Mouse (Mus musculus) limb, embryonic 13.5 days (tissue): ENCODE data around the gene Dcdc2a. TPM values are rescaled to one million over a fixed set of nuclear protein-coding genes. Genes with fewer than 3 reads are reported as not detected.

Experiments used
- ATAC-seq: fragments of 200-750 bp; cut with Nextera tagmentation; 2 replicates; pipeline ENCODE4 v1.8.0; 2017; ENCODE audit warnings: low read depth, moderate number of reproducible peaks, moderate TSS enrichment; ENCODE audit not compliant: low FRiP score
- H3K27ac ChIP-seq: fragments of 300-500 bp; sonication (generic); 2 replicates; pipeline ENCODE4 v1.5.1; 2015; ENCODE audit warnings: inconsistent platforms, mild to moderate bottlenecking, moderate library complexity
- H3K27me3 ChIP-seq: fragments of 300-500 bp; sonication (generic); 2 replicates; pipeline ENCODE4 v1.6.1; 2015; ENCODE audit warnings: mild to moderate bottlenecking, inconsistent platforms
- H3K36me3 ChIP-seq: fragments of 300-500 bp; sonication (generic); 2 replicates; pipeline ENCODE4 v1.6.1; 2015; ENCODE audit warnings: inconsistent platforms, mild to moderate bottlenecking, moderate library complexity
- H3K4me1 ChIP-seq: fragments of 300-500 bp; sonication (generic); 2 replicates; pipeline ENCODE4 v1.6.1; 2015; ENCODE audit warnings: inconsistent platforms
- H3K4me2 ChIP-seq: fragments of 300-500 bp; sonication (generic); replicated peaks from 2 replicates; pipeline ENCODE4 v1.6.1; 2015; ENCODE audit warnings: inconsistent platforms, mild to moderate bottlenecking, moderate library complexity
- H3K4me3 ChIP-seq: fragments of 300-500 bp; sonication (generic); 2 replicates; pipeline ENCODE4 v1.5.1; 2015; ENCODE audit warnings: moderate library complexity, mild to moderate bottlenecking, inconsistent platforms
- H3K9ac ChIP-seq: fragments of 300-500 bp; sonication (generic); 2 replicates; pipeline ENCODE4 v1.6.1; 2015; ENCODE audit warnings: mild to moderate bottlenecking, inconsistent platforms
- H3K9me3 ChIP-seq: fragments of 300-500 bp; sonication (generic); 2 replicates; pipeline ENCODE4 v1.6.1; 2016; ENCODE audit warnings: inconsistent platforms
- WGBS: fragments of 180-500 bp; shearing (Covaris S2); methylation state at CpG from one replicate; pipeline ENCODE4 v1.1.7; 2015; 5-methylcytosine and 5-hydroxymethylcytosine counted together
- polyA plus RNA-seq: library from polyadenylated mRNA; unstranded; fragments of >200 nt; fragmentation: Nextera tagmentation; extraction: Ambion mirVana; gene quantifications from 2 replicates; pipeline ENCODE4 v1.2.1, GENCODE M21; 2015

The Dcdc2a gene
- polyA plus RNA-seq, 1 experiment from 2014 or later, result 2.0 TPM

DNA sequence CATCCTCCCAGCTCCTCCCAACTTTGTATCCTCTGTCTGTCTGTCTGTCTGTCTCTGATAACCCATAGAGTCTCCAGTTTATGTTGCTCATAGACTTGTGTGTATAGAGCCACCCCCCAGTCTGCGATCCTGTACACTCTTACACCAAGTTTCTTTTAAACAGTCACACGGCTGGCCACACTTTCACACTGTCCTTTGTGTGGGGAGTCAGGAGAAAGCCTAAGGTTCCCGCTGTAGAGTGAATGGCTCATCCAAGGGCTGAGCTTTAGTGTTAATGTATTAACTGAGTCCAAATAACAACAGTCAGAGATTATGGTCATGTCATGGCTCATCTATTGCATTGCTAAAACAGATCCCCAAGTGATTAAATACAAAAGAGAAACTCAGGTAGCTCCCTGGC lies 87.3 kb downstream of the Dcdc2a start:
- Histone ChIP-seq H3K4me3 (no peak overlapping the region), H3K9ac (no peak overlapping the region), H3K9me3 (0 out of 2 replicates have a peak, but pooled peaks cover 3% of the 10 kb centered on the region), H3K27ac (no peak overlapping the region), H3K36me3 (no peaks in the 10 kb centered on the region), H3K4me2 (no peak overlapping the region), H3K4me1 (no peaks in the 10 kb centered on the region), H3K27me3 (no peaks in the 10 kb centered on the region)
- 93% methylated on average over 3 of the region's 3 CpGs for WGBS
- ATAC-seq, result no peak

DNA sequence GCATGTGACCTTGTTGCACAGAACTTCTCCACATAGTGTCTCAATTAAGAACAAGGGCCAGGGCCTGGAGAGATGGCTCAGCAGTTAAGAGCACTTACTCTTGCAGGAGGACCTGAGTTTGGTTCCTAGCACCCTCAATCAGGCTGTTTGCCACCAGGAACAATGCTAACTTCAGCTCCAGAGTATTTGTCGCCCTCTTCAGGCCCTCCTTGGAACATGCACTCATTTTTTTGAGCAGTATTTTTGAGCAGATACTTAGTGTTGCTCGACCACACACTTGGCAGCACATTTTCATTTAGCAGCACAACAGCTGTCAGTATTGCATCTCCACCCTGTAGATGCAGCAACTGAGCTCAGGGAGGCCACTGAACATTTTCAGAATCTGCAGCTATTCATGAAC lies 88.3 kb downstream of the Dcdc2a start:
- Histone ChIP-seq H3K27me3 (no peaks in the 10 kb centered on the region), H3K4me3 (no peak overlapping the region), H3K36me3 (no peaks in the 10 kb centered on the region), H3K4me2 (no peak overlapping the region), H3K4me1 (no peaks in the 10 kb centered on the region), H3K27ac (no peak overlapping the region), H3K9me3 (0 out of 2 replicates have a peak, but pooled peaks cover 3% of the 10 kb centered on the region), H3K9ac (no peak overlapping the region)
- no peak for ATAC-seq
- WGBS, result 72% methylated on average over 2 of the region's 2 CpGs

DNA sequence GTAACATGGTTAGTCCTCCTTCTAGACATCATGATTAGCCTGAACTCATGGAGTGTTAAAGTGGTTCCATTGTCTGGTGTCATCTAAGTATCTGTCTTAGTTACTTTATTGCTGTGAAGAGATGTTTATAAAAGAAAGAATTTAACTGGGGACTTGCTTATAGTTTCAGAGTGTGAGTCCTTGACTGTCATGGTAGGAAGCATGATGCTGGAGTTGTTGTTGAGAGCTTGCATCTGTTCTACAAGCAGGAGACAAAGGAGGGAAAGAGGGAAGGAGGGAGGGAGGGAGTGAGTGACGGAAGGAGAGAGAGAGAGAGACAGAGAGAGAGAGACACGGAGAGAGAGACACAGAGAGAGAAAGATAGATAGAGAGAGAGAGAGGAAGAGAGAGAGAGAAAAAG lies 90.4 kb downstream of the Dcdc2a start:
- Histone ChIP-seq H3K36me3 (no peaks in the 10 kb centered on the region), H3K27me3 (no peaks in the 10 kb centered on the region), H3K9me3 (0 out of 2 replicates have a peak, but pooled peaks cover 3% of the 10 kb centered on the region), H3K4me1 (no peaks in the 10 kb centered on the region), H3K27ac (no peak overlapping the region), H3K4me3 (no peak overlapping the region), H3K4me2 (no peak overlapping the region), H3K9ac (no peak overlapping the region)
- ATAC-seq, result no peak
- WGBS, result 77% methylated on average over 2 of the region's 2 CpGs

DNA sequence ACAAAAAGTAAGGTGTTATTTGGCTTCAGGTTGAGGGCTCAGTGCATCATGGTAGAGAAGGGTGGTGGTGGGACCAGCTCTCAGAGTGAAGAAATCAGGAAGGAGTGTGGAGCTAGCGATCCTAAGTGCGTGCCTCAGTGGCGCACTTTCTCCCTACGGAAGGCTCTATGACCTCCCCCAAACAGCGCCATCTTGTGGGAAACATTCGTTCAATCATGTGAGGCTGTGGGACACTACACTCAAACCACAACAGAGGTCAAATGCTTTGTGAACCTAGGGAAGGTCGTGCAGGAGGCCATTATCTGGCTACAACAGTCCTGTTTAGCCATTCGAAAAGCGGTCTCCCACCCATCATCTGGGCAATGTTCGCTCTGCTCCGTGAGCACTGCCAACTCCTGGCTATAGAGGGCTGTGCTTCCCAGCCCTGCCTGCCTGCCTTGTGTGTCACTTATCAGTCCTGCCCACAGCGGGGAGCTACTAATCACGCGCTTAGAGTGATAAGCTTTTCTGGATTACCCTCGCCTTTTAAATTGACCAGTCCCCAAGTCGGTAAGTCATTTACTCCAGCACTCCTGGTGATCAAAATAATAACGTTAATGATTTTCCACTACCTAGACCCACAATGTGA lies 94.5 kb downstream of the Dcdc2a start:
- no peak for ATAC-seq
- Histone ChIP-seq H3K9me3 (no peaks in the 10 kb centered on the region), H3K4me2 (no peak overlapping the region), H3K9ac (no peak overlapping the region), H3K4me1 (no peaks in the 10 kb centered on the region), H3K4me3 (no peak overlapping the region), H3K36me3 (no peaks in the 10 kb centered on the region), H3K27me3 (no peaks in the 10 kb centered on the region), H3K27ac (no peak overlapping the region)
- WGBS, result 35% methylated on average over 17 of the region's 17 CpGs

DNA sequence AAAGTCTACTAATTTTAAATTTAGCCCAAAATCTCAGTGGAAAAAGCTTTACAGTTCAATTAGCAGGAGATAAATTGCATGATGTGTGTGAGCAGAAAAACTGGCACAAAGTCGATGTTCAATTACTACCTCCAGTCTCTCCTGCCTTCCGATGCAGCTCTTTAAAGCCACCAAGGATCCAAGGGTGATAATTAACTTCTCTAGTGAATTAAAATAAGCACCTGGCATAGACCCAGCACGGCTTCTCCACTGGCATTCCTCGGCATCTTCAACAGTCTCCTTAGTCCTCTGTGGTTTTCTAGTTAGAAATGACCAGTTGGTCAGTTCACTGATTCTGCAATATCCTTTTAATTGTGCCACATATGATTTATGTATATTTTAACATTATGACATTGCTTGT lies 95.1 kb downstream of the Dcdc2a start:
- Histone ChIP-seq H3K36me3 (no peaks in the 10 kb centered on the region), H3K4me3 (no peak overlapping the region), H3K9me3 (no peaks in the 10 kb centered on the region), H3K4me2 (no peak overlapping the region), H3K27ac (no peak overlapping the region), H3K4me1 (no peaks in the 10 kb centered on the region), H3K9ac (no peak overlapping the region), H3K27me3 (no peaks in the 10 kb centered on the region)
- ATAC-seq, result no peak
- WGBS, result 43% methylated on average over 4 of the region's 4 CpGs

DNA sequence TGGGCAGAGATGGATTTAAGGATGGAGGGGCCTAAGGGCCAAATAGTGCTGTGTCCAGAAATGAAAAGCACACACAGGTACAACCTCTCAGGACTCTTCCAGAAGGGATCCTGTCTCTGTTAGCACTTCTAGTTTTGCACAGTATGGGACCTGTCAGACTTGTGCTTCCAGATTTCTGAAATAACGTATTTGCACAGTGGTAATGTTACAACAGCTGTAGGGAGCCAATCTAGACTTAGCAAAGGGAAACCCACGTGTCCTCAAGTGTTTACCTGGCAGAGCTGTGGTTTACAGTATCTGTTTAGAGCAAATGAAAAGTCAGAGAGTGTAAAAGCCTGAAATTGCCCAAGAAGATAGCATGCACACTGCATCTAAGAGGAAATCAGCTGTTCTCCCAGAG lies 104.1 kb downstream of the Dcdc2a start:
- no peak for ATAC-seq
- WGBS, result 37% methylated on average over 2 of the region's 2 CpGs
- H3K27me3 ChIP-seq, result no peaks in the 10 kb centered on the region
- H3K4me1 ChIP-seq, result 0 out of 2 replicates have a peak, but pooled peaks cover 9% of the 10 kb centered on the region
- no peak overlapping the region for H3K27ac ChIP-seq
- no peak overlapping the region for H3K4me3 ChIP-seq
- H3K9ac ChIP-seq, result no peak overlapping the region
- H3K4me2 ChIP-seq, result no peak overlapping the region
- H3K9me3 ChIP-seq, result no peaks in the 10 kb centered on the region
- H3K36me3 ChIP-seq, result no peaks in the 10 kb centered on the region

DNA sequence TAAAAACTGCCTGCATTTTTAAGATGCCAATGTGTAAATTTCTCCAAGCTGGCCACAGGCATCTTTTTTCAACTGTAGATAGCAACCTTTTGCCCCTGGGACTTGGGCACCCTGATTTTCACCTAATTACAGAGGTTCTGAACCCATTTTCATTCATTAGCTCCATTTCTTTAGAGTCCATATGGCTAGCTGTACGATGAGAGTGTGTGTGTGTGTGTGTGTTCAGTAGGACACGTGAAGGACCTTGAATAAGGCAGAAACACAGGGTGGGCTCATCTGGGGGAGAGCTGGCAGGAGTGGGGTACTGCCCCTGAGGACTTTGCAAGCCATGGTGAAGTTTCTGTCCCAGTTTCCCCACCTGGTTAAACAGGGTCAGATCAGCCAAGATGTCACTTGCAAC lies 105.0 kb downstream of the Dcdc2a start:
- H3K27me3 ChIP-seq, result no peaks in the 10 kb centered on the region
- H3K36me3 ChIP-seq, result no peaks in the 10 kb centered on the region
- no peak overlapping the region for H3K9ac ChIP-seq
- 53% methylated on average over 2 of the region's 2 CpGs for WGBS
- 0 out of 2 replicates have a peak, but pooled peaks cover 9% of the 10 kb centered on the region for H3K4me1 ChIP-seq
- no peak overlapping the region for H3K27ac ChIP-seq
- H3K4me2 ChIP-seq, result no peak overlapping the region
- no peaks in the 10 kb centered on the region for H3K9me3 ChIP-seq
- H3K4me3 ChIP-seq, result no peak overlapping the region
- ATAC-seq, result no peak

DNA sequence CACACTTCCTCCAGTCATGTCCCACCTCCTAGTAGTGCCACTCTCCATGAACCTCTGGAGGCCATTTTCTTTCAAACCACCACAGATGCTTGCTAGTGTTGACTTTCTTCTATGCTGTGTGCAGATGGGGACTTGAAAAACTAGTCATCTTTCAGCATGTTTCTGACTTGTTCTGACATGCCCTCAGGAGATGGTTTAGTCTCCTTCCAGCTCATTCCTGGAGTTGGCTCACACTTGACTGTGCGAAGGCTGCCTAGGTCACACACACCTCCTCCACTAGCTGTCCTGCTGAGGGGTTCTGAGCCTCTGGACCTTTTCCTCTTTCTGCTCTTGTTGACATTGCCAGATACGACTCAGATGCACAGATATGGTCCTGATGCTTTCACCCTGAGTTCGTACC lies 106.8 kb downstream of the Dcdc2a start:
- no peaks in the 10 kb centered on the region for H3K9me3 ChIP-seq
- no peak for ATAC-seq
- H3K4me2 ChIP-seq, result no peak overlapping the region
- 89% methylated on average over 3 of the region's 3 CpGs for WGBS
- H3K27me3 ChIP-seq, result no peaks in the 10 kb centered on the region
- no peak overlapping the region for H3K4me3 ChIP-seq
- no peak overlapping the region for H3K27ac ChIP-seq
- 0 out of 2 replicates have a peak, but pooled peaks cover 9% of the 10 kb centered on the region for H3K4me1 ChIP-seq
- H3K36me3 ChIP-seq, result no peaks in the 10 kb centered on the region
- H3K9ac ChIP-seq, result no peak overlapping the region

DNA sequence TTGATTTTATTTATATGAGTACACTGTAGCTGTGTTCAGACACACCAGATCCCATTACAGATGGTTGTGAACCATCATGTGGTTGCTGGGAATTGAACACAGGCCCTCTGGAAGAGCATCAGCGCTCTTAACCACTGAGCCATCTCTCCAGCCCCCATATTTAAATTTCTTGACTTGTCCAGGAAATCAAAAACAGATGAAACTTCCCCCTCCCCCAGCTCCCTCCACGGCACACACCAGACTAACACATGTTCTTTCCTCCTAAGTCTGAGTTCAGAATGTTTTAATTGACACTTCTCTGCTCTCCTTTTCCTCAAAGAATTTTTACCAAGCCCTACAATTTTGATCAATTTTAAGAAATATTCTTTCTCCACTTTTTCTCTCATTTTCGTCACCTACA lies 113.1 kb downstream of the Dcdc2a start:
- ATAC-seq, result no peak
- Histone ChIP-seq H3K9ac (no peak overlapping the region), H3K27ac (no peak overlapping the region), H3K4me1 (peaks cover 6% of the 10 kb centered on the region; the same call in 1 of the 2 replicates), H3K27me3 (no peaks in the 10 kb centered on the region), H3K4me3 (no peak overlapping the region), H3K4me2 (no peak overlapping the region), H3K9me3 (no peaks in the 10 kb centered on the region), H3K36me3 (no peaks in the 10 kb centered on the region)
- 44% methylated on average over 3 of the region's 3 CpGs for WGBS

DNA sequence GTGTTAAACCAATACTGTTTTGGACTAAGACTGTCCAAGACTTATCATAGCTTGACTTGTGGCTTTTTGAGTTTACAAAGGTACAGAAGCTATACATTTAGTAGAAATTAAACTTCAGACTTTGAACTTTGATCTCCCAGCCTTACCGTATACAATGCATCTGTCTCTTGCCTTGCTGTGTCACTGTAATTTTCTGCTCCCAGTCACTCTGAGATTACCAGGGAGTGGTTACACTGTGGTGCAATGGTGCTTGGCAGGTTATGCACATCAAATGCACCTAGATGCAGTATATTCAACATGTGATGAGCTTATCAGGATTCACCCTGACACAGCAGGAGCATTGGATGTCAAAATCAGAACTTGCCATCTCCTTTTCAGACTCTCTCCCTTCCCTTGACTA lies 122.0 kb downstream of the Dcdc2a start:
- H3K27ac ChIP-seq, result no peak overlapping the region
- 94% methylated on average over 1 of the region's 1 CpGs for WGBS
- no peak overlapping the region for H3K4me2 ChIP-seq
- no peak overlapping the region for H3K4me3 ChIP-seq
- no peaks in the 10 kb centered on the region for H3K9me3 ChIP-seq
- H3K9ac ChIP-seq, result no peak overlapping the region
- H3K36me3 ChIP-seq, result no peaks in the 10 kb centered on the region
- H3K27me3 ChIP-seq, result no peaks in the 10 kb centered on the region
- H3K4me1 ChIP-seq, result no peaks in the 10 kb centered on the region
- no peak for ATAC-seq

DNA sequence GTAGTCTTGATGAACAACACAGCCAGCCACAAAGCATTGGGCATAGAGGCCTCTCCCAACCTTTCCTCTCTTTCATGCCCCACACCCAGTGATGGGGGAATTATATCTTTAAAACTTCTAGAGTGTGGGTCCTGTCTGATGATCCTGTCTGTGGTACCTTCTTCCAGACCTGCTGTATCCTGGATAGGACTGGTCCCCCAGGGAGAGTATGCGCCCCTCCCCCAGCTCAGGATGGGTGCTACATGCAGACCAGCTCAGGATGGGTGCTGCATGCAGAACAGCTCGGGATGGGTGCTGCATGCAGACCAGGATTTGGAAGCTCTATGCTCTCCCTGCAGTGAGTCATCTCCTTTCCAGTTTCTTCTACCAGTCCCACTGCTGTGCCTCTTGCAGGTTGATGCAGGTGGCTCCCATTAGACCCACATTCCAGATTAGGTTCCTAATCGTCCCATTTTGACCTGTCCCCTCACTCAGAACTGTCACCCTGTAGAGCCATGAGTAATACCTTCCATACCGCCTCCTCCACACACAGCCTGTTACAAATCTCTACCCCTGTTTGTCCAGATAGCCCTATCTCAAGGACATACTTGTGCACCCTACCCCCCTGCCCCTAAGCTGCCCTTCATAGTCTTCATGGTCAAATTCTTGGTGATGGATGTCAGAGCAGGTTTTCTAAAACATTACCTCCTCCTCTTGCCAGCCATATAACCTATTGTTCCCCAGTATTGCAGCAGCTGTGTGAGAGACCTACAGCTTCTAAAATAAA lies 122.6 kb downstream of the Dcdc2a start:
- H3K27ac ChIP-seq, result no peak overlapping the region
- H3K9me3 ChIP-seq, result no peaks in the 10 kb centered on the region
- no peak overlapping the region for H3K4me2 ChIP-seq
- no peaks in the 10 kb centered on the region for H3K36me3 ChIP-seq
- no peak overlapping the region for H3K9ac ChIP-seq
- no peak overlapping the region for H3K4me3 ChIP-seq
- no peaks in the 10 kb centered on the region for H3K27me3 ChIP-seq
- H3K4me1 ChIP-seq, result no peaks in the 10 kb centered on the region
- ATAC-seq, result no peak
- WGBS, result 71% methylated on average over 4 of the region's 4 CpGs

DNA sequence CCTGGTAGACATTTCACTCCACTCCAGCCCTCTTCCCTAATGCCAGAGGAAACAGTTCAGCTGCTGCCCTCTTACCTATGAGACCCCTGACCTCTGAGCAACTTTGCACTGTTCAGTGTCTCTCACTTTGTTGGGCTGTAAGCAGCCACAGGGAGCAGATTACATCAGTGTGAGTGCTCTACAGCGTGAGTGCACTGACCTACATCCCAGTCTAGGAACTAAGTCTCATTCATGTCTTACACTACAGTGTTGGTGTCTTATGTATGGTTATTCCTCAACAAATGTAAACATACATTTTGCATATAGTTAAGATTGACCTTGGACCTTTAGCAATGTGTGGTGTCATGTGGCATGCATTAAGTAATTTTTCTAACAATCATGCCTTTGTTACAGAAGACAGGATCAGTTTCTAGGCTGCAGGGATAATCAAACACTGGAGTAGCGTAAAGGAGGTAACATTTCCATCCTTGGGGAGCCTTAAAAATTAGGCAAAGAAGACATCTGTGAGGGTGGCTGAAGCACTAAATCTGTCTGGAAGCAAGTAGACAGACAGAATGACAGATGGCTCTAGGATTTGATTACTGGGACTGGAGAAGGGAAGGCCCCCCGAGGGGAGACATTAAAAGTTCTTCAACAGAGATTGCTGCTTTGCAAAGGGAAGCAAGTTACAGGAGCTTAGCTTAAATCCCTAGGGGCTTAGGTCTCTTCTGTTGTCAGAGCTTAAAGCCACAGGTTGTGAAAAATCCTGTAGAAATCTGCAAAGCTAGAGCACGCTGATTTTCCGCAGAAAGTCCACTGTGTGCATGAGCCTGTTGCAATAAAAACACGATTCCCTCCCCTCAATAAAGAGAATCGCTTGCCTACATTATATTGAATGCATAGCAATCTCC lies 130.9 kb downstream of the Dcdc2a start:
- peak overlapping the region; percentile 74; the same call in 1 of the 2 replicates for H3K27ac ChIP-seq
- H3K9ac ChIP-seq, result peak overlapping the region; percentile 43; the same call in 1 of the 2 replicates
- 8% methylated on average over 7 of the region's 7 CpGs for WGBS
- peak overlapping the region; percentile 18 for H3K4me3 ChIP-seq
- no peaks in the 10 kb centered on the region for H3K9me3 ChIP-seq
- H3K4me2 ChIP-seq, result peak overlapping the region; percentile 55
- H3K4me1 ChIP-seq, result peaks cover 22% of the 10 kb centered on the region
- H3K27me3 ChIP-seq, result no peaks in the 10 kb centered on the region
- peak; percentile 75 for ATAC-seq
- no peaks in the 10 kb centered on the region for H3K36me3 ChIP-seq
